Mouse (Mus musculus): Measurements from ENCODE around the gene Cdh5.
A peak's percentile ranks its signal among the peaks of the same experiment; 100 is the strongest.
"Not testable (repeated sequence)": the region's sequence is repeated elsewhere in the genome, so short reads cannot be mapped to it uniquely, and the experiment has no call there.

Cdh5 gene

GRCm38 (mm10) chr8:104090993-104091900 lies 10.2 kb upstream of the Cdh5 start:
- ATAC-seq (ENCODE audit: low TSS enrichment), result not testable (repeated sequence)

GRCm38 (mm10) chr8:104093336-104093735 lies 8.1 kb upstream of the Cdh5 start:
- ATAC-seq (ENCODE audit: low TSS enrichment), result no peak

- ATAC-seq (ENCODE audit: low TSS enrichment), result no peak
Measured at GRCm38 (mm10) chr8:104095595-104095994, 5.8 kb upstream of the Cdh5 start.

GRCm38 (mm10) chr8:104096644-104097043 lies 4.8 kb upstream of the Cdh5 start:
- ATAC-seq (ENCODE audit: low TSS enrichment), result no peak

- ATAC-seq (ENCODE audit: low TSS enrichment), result peak; percentile 91
Measured at GRCm38 (mm10) chr8:104098671-104099346, 2.6 kb upstream of the Cdh5 start.

GRCm38 (mm10) chr8:104099347-104100099 lies 1.9 kb upstream of the Cdh5 start:
- peak; percentile 50 for ATAC-seq (ENCODE audit: low TSS enrichment)

GRCm38 (mm10) chr8:104100724-104101123 lies 701 bp upstream of the Cdh5 start:
- not testable (repeated sequence) for ATAC-seq (ENCODE audit: low TSS enrichment)

GRCm38 (mm10) chr8:104103462-104103861 lies 2.0 kb downstream of the Cdh5 start:
- no peak for ATAC-seq (ENCODE audit: low TSS enrichment)

- no peak for ATAC-seq (ENCODE audit: low TSS enrichment)
Measured at GRCm38 (mm10) chr8:104105768-104106167, 4.3 kb downstream of the Cdh5 start.

GRCm38 (mm10) chr8:104106276-104106946 lies 5.0 kb downstream of the Cdh5 start:
- 0 out of 2 replicates have a peak, but pooled peaks have one; percentile 14 for ATAC-seq (ENCODE audit: low TSS enrichment)

GRCm38 (mm10) chr8:104107111-104107510 lies 5.7 kb downstream of the Cdh5 start:
- ATAC-seq (ENCODE audit: low TSS enrichment), result no peak

- ATAC-seq (ENCODE audit: low TSS enrichment), result peak; percentile 28
Measured at GRCm38 (mm10) chr8:104108048-104108447, 6.6 kb downstream of the Cdh5 start.

- ATAC-seq (ENCODE audit: low TSS enrichment), result peak; percentile 17; the same call in 1 of the 2 replicates
Measured at GRCm38 (mm10) chr8:104110498-104111134, 9.2 kb downstream of the Cdh5 start.

GRCm38 (mm10) chr8:104121640-104122416 lies 20.4 kb downstream of the Cdh5 start:
- ATAC-seq (ENCODE audit: low TSS enrichment), result no peak

GRCm38 (mm10) chr8:104123080-104123657 lies 21.7 kb downstream of the Cdh5 start:
- ATAC-seq (ENCODE audit: low TSS enrichment), result no peak

- no peak for ATAC-seq (ENCODE audit: low TSS enrichment)
Measured at GRCm38 (mm10) chr8:104124534-104124933, 23.1 kb downstream of the Cdh5 start.

GRCm38 (mm10) chr8:104127160-104127883 lies 25.9 kb downstream of the Cdh5 start:
- peak; percentile 92 for ATAC-seq (ENCODE audit: low TSS enrichment)

- no peak for ATAC-seq (ENCODE audit: low TSS enrichment)
Measured at GRCm38 (mm10) chr8:104130916-104131315, 29.5 kb downstream of the Cdh5 start.

GRCm38 (mm10) chr8:104131414-104131975 lies 30.1 kb downstream of the Cdh5 start:
- ATAC-seq (ENCODE audit: low TSS enrichment), result peak; percentile 22; the same call in 1 of the 2 replicates
